Mouse (Mus musculus) thymus, adult 2 months (tissue): Measurements from ENCODE around the gene Hist1h3f.

Experiments
- CTCF ChIP-seq: fragments of 200-500 bp; IDR thresholded peaks from 2 replicates; pipeline ENCODE4 v1.5.1; 2012; ENCODE audit warnings: mild to moderate bottlenecking, control low read depth, low read length, moderate library complexity, borderline replicate concordance; ENCODE audit not compliant: control insufficient read depth, poor library complexity, insufficient read depth; ENCODE audit errors: extremely low read depth
- POLR2A ChIP-seq: fragments of 200-500 bp; IDR thresholded peaks from 2 replicates; pipeline ENCODE4 v1.6.1; 2012; ENCODE audit warnings: mild to moderate bottlenecking, low read length, control low read depth, moderate library complexity; ENCODE audit not compliant: control insufficient read depth, poor library complexity, insufficient read depth; ENCODE audit errors: extremely low read depth

DNA sequence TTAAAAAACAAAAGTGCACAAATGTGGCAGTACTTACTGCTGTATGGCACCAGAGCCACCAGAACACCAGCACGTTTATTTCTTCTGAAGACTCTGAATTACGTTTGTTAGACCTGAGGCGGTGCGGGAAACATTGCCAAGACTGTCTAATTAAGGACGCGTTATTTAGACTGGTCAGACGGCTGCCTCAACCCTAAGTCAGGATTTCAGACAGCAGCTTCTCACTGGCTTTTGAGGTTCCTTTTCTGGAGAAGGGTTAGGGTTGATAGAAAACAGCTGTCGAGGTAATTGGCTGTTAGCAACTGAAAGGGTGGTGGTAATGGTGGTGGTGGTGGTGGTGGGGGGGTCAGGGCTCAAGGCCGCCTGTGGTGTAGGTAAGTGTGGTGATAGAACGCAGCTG, 45.2 kb upstream of the Hist1h3f start:
- TF ChIP-seq CTCF (no peak), POLR2A (no peak)
